Mouse (Mus musculus): ENCODE results near the gene AC170998.1.

DNA sequence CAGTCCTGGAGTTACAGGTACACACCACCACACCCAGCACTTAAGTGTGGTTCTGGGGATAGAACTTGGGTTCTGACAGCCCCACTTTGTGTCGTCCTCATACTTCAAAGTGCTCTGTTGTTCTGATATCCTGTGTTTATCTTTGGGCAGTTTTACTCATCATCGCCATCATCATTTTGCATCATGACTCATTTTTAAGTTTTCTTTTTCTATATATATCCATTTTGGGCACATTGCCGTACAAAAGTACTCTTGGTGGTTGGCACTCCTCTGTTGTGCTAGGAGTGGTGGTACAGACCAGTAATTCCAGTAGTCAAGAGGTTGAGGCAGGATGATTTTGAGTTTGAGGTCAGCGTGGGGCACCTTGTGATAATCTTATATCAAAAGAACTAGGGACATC lies 24.7 kb upstream of the AC170998.1 start:
- no peak for TF ChIP-seq POLR2A (IDR thresholded peaks at IDR 0.05; ENCODE audit: insufficient read depth, low read length)
- no peak for TF ChIP-seq EP300 (IDR thresholded peaks at IDR 0.05; ENCODE audit: insufficient read depth, low read depth, low read length)
